Mouse (Mus musculus) erythroid progenitor cell, adult 5-6 weeks (primary cell): ENCODE measurements around the gene Msmp. TPM values are rescaled to one million over a fixed set of nuclear protein-coding genes. Genes with fewer than 3 reads are reported as not detected.
"Not testable (repeated sequence)": the region's sequence is repeated elsewhere in the genome, so short reads cannot be mapped to it uniquely, and the experiment has no call there.

Experiments used
- ATAC-seq: replicated peaks from 2 replicates; pipeline ENCODE4 v1.8.0; 2016; ENCODE audit warnings: moderate number of reproducible peaks, mild to moderate bottlenecking, moderate TSS enrichment, inconsistent platforms; ENCODE audit not compliant: poor library complexity, low FRiP score, severe bottlenecking
- total RNA-seq, 2 experiments: library from RNA; stranded (forward) in 1 of 2; stranded (reverse) in 1 of 2; fragments of 150-400 nt in 1 of 2; fragments of 186-747, 209-891 nt in 1 of 2; gene quantifications; 2 replicates each; pipeline versions ENCODE4 v1.2.3 to v1.2.4; 2015 to 2017; ENCODE audit warnings: low replicate concordance in 2 of 2

The Msmp gene
- total RNA-seq, 2 experiments from 2014 or later: not detected

DNA sequence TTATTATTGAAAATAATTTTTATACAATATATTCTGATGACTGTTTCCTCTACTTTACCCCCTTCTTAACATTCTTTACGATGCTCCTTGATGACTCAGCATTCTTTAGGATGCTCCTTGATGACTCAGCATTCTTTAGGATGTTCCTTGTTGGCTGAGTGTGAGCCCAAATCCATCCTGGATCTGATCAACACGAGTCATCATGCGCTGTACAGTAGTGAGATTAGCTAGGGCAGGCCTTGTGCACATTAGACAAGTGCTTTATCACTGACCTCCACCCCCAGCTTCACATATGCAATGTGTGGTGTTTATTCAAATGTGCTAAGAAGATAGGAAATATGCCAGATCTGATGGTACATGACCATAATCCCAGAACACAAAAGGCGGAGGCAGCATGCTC lies 13.9 kb upstream of the Msmp start:
- ATAC-seq: peak; percentile 85

DNA sequence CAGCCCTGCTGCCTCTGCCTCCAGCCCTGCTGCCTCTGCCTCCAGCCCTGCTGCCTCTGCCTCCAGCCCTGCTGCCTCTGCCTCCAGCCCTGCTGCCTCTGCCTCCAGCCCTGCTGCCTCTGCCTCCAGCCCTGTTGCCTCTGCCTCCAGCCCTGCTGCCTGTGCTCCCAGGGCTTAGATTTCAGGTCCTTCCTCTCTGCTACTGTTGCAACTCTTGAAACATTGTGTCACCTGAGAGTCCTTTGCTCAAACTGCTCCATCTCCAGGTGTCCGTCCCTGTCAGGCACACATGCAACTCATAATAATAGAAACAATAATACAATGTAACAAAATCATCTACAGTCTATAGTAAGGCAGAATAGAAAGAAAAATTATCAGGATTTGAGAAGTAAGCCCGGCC lies 12.3 kb upstream of the Msmp start:
- not testable (repeated sequence) for ATAC-seq

DNA sequence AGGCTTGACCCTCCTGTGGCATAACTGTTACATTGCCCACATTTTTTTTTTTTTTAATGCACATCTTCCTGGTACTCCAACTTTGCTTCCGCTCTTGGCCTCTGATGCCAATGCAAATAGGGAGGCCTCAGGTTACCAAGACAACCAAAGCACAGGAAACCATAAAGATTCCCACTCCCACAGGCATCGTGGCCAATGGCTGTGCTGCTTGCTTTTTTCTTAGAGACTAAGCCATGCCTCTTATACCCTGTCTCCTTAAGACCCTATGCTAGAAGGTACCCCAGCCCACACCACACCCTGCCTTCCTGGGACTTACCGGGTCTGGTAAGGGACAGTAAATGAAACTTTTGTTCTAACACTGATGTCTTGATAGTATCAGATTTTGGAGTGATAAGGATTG lies 9.2 kb upstream of the Msmp start:
- no peak for ATAC-seq

DNA sequence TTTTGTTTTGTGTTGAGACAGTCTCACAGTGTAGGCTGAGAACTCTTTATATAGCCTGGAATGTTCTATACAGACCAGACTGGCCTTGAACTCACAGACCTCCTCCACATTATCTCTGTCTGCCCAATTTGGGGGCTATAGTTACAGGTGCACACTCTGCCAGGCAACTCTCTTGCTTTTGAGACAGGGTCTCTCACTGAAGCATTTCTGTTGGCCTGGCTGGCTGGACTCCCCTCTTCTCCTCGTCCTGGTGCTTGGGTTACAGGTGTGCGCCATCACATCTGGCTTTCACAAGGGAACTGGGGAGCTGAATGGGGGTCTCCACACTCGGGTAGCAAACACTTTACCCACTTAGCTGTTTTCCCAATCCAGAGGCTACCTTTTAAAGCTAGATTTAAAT lies 7.7 kb upstream of the Msmp start:
- no peak for ATAC-seq

DNA sequence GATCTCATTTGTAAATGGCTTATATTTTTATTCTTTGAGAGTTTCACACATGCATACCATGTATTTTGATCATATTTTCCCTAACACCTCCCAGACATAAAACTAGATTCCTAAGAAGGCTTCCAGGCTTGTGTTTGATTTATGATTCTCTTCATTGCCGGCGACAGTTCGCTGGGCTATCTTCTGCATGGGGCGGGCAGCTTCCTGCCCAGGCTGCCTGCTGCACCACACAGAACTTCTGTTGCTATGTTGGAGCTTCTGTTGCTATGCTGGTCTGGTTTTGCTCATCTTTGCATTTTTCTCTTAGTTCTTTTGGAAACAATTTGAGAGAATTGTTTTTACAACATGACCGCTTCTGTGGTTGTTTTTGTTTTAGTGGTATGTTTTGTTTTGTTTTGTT lies 7.2 kb upstream of the Msmp start:
- no peak for ATAC-seq

DNA sequence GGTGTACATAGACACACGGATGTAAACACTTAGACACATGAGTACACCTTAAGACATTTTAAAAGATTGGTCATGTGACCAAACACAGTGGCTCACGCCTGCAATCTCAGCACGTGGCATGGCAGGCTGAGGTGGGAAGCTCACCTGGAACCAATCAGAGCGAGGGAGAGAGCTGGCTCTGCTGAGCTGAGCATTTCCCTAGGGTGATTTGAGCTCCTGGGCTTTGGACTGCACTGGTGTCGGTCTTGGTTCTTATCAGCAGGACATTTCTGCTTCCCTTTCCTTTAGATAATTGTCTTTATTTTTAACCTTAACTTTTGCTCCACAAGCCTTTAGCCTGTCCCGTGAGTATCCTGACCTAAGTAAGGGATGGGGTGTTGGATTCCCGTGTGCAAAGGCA lies 3.4 kb upstream of the Msmp start:
- no peak for ATAC-seq

DNA sequence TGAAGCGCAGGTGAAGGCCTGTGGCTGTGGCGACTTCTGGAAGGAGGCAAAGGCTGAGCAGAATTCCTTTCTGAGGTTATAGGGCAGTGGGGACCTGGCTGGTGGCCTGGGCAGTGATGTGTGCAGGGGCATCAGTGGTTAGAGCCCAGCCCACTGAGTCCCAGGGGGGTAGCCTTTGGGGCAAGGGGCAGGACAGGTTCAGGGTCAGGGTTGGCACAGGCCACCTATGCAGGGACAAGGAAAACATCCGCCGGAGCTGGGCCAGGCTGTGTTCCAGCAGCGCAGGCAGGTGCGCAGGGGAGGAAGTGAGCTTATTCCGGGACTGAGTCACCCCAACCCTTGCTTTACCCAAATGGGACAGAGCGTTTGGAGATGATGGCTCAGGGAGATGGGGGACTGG lies 2.1 kb upstream of the Msmp start:
- no peak for ATAC-seq

DNA sequence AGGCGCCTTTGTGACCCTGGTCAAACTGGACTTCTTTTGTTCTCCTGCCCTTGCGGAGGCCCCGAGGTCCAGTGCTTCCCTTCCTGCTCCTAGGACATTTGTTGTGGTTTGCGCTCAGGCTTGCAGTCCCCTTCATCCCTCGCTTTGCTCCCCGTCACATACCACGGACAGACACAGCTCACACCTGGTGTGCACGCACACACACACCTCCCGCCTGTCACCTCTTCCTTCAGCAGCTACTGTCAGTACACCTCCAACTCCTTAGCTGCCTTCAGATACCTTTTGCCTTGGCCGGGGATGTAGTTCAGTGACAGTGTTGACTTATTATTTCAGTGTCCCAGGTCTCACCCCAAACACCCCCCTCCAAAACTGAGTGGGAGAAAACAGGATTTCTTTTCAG lies 1.4 kb upstream of the Msmp start:
- ATAC-seq: no peak

DNA sequence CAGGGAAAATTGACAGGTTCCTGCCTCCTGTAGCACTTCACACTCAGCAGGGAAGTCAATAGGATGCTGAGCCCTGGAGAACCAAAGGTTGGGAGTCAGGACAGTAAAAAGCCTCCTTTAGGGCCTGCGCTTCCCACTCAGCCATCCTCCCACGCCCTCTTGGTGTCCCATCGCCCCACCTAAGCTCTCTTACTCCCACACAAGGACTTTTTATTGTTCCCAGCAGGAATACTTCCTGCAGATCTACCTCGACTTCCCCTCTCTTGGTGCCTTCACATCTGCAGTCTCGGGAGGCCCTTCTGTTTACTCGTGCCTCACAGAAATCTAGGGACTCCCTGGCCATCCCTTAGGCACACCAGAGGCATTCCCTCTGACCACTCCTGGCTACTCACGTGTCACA lies 873 bp downstream of the Msmp start:
- no peak for ATAC-seq

DNA sequence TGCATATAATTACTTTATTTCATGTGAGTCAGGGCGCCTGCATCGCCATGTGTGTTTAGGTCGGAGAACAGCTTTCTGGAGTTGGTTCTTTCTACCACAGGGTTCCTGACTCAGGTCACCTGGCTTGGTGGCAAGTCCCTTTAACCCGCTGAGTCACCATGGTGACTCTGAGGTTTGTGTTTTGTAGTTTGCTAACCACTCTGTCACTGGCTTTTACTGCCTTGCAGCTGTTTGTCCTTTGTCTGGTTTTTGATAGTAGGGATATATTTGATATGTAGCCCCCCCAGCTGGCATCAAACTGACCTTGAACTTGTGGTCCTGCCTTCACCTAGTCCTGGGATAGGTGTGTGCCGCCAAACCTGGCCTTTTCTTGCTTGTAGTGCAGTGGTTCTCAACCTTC lies 2.1 kb downstream of the Msmp start:
- no peak for ATAC-seq

DNA sequence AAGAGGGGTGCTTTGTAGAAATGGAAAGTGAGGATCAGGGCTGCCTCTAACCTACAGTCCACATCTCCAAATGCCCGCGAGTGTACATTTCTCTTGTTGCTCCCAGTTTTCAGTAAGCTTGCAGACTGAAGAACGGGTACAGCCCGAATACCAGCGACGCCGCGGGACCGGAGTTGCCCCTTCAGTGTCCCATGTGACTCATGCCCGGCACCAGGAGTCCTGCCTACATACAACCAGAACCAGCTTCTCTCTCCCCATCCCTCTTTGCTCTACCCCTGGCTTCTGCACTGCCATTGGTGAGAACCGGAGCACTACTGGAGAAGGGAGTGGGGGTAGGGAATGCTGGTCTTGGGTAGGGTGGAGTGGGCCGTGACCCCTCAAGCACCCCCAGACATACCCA lies 2.9 kb downstream of the Msmp start:
- ATAC-seq: no peak

DNA sequence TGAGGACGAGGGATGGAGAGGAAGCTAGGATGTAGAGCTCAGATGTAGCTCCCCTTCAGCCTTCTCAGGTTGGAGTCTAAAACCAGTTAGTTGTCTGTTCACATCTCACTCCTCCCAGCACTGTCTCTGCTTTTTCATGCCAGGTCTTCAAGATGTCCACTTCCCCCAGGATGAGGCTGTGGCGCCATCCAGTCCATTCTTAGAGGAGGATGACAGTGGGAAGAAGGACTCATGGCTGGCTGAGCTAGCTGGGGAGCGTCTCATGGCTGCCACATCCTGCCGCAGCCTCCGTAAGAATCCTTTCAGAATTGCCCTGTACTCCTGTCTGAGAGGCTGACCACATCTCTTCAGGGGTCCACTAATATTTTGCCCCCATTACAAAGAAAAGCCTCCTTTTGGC lies 3.6 kb downstream of the Msmp start:
- no peak for ATAC-seq

DNA sequence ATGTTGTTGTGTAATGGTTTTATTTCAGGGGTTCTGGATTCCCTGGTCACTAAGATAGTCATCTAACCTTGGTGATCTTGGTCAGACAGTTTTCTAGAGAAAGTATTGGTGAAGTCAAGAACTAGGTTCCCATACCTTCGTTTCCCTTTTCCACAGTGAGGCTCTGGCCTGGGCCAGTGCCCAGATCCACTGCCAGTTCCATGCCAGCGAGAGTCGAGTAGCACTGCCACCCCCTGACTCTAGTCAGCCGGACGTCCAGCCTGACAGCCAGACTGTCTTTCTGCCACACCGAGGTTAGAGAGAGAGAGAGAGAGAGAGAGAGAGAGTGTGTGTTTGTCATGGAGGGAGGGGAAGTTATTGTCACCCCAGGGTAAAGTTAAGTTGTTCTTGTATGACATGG lies 4.6 kb downstream of the Msmp start:
- ATAC-seq: no peak

DNA sequence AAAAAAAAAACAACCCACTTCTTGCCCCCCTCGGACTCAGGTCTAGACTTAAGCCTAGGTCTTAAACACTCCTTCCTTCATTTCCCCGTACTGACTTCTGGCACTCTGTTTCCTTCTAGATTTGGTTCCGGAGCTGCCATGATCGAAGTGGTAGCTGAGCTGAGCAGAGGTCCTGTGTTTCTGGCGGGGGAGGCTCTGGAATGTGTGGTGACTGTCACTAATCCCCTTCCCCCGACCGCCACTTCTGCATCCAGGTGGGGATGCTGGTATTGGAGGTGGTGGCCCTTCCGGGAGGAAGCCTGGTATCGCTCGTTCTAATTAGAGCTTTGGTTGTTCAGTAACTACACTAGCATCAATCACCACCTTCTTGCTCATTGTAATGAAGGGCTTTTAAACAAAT lies 5.0 kb downstream of the Msmp start:
- ATAC-seq: no peak

DNA sequence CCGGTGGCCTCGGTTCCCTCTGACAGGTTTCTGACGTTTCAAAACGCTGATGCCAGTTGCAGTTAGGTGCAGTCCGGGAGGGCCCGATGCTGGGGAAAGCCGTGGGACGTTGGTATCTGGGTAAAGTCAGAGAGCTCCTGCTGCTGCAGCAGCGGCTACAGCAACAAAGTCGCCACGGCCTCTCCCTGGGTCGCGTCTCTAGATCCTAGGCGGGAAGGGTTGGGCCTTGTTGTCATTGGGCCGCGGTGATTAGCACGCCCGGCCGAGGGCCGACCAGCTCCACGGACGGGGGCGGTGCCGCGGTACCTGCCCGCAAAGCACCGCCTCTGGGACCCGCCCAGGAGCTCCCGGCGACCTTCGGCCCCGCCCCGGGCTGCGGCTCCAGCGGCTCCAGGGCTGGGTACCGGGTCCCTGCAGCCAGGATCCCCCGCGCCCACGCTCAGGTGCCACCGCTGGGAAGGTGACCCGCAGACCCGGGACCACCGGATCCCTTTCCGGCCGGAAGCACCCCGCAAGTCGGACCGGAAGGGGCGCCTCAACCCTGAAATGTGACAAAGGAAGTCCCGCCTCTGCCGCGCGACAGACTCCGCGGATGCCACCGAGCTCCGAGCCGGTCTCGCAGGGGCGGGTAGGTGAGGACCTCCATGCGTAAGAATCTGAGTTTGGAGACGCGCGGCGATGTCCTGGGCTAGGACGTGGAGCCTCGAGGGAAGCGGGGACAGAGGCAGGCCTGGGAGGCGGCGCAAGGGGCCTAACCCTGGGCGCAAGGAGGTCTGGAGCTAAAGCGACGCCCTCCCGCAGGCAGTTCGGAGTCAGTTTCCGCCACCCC lies 5.7 kb downstream of the Msmp start, which contains the start of the genes Rgp1 and Gba2:
Rgp1 (plus strand) TSS at position 340 of the 829 bp plus-strand sequence.
Gba2 (minus strand) TSS at position 498 of the 829 bp plus-strand sequence.
- ATAC-seq: peak; percentile 90

DNA sequence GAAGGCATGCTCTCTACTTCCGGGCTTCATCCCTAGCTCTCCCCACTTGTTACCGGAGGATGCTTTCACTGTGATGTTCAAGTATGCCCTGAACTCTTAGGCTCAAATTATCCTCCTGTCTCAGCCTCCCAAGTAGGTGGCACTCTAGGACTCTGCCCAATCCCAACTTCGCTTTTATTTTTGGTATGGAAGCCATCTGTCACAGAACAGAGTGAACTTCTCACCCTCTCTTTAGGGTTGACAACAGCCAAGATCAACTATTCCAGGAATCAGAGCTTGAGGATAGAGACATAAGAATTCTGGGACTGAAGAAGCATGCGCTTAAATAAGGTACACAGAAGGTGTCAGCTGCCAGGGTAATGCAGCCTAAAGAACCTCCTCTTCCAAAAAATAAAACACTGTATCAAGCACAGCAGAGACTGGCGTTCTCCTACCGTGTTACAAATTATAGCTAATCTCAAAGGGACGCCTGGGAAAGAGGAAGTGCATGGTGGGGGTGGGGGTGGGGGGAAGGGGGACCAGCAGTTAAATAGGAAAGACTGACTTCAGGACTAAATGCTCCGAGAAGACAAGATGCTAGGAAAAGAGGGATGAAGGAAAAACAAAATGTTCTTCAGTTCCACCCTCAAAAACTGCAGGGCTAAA lies 6.9 kb downstream of the Msmp start:
- no peak for ATAC-seq

DNA sequence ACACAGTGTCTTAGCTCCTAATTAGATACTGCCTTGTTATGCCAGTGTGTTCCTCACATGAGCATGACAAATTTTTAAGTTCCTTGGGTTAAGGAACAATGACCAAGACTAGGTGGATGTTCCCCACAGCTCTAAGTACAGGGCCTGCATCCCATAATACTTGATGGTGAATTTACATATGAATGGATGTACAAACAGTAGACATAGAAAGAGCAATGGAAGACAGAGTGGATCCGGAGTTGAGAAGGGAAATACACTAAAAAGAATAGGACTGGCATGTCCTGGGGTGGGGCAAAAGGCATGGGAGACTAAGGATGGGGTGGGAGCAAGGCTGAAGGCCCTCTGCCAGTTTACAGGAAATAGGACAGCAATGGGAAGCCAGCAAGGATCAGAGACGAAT lies 8.9 kb downstream of the Msmp start:
- no peak for ATAC-seq

DNA sequence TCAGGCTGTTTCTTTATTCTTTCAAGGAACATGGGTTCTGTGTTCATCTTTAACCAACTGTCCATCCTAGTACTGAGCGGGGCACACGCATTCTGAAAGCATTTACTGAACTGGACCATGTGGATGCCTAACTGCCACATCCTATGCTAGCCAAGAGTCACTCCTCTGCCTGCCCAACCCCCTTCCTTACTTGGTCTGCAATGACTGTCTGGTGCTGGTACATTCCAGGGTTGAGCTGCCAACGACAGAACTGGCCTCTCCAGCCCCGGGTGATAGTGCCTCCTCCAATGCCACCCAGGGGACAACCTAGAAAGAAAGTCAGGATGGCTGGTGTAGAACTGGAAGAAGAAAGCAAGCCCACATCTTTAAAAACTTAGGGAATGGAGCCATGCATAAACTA lies 10.7 kb downstream of the Msmp start:
- ATAC-seq: no peak

DNA sequence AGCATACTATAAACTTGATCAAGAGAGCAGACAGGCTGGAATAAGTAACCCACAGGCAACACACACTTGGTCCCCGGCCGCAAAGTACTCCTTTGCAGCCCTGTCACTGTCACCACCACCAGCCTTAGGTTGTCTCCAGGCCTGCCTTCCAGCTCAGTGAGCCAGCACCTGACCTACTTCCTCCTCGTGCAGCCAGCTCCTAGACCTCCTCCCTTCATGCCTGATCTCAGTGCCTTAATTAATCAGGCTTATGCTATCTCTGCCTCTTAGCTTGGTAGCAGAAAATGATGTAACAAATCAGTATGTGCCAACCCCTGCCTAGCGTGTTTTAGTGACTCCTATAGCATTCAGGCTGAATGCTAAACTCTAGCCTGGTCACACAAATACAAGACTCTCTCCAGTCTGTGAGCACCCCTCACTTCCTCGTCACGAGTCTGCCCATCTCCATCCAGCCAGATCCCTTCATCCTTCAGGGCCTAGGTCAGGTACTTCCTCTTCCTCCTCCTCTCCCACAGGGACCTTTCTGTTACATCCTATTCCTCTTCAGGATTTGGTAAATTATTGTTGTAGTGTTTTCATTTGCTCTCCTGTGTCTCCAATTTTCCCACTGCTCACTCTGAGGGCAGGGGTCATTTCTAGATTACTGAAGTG lies 12.8 kb downstream of the Msmp start:
- ATAC-seq: no peak

DNA sequence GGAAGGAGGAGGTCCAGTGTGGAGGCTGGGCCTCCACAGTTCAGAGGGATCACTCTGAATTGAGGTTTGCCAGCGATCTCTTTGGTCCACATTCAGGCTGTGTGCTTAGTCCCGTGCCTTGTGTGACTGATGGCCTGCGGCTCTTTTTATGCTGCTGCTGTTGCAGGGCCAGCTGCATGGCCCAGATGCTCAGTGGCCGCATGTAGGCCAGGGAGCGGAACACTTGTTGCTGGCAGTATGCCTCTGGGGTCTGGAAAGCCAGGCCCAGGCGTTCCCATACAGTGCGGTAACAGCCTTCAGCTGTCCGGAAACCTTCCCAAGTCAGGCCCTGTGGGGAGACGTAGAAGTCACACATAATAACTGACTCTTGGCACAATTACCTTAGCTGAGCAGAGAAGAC lies 17.2 kb downstream of the Msmp start:
- ATAC-seq: no peak

DNA sequence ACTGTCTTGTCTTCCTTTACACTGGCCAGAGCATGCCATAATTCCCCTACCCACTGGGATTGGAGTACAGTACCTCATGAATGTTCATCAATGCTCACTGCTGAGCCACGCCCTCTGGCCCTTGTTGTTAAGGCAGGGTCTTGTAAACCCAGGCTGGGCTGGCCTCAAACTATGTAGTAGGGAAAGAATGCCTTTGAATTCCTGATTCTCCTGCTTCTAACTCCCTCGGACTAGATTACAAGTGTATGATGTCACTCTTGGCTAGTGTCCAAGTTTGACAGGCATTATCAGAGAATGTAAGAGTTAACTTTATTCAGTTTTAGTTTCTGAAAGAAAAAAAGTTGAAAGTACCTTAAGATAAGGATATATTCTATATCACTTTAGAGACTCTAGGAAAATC lies 20.1 kb downstream of the Msmp start:
- no peak for ATAC-seq
